Mouse (Mus musculus): ENCODE measurements at regions not wholly inside any gene's neighbourhood (a gene's known extent, or its start where the extent isn't known, plus 50 kb on each side); places are given as distances from the start of the nearest gene placed in this dataset.

GRCm38 (mm10) chr1:91678789-91679188, 122.5 kb upstream of the Twist2 start:
- DNase-seq, result no peak

- no peak for DNase-seq
Measured at GRCm38 (mm10) chr1:91685031-91685430, 116.2 kb upstream of the Twist2 start.

- no peak for DNase-seq
Measured at GRCm38 (mm10) chr1:91685789-91686188, 115.5 kb upstream of the Twist2 start.

- DNase-seq, result no peak
Measured at GRCm38 (mm10) chr1:91691601-91692000, 109.7 kb upstream of the Twist2 start.

GRCm38 (mm10) chr1:91692709-91693460, 108.4 kb upstream of the Twist2 start:
- peak; percentile 27 for DNase-seq

GRCm38 (mm10) chr1:91697053-91697452, 104.2 kb upstream of the Twist2 start:
- DNase-seq, result no peak

GRCm38 (mm10) chr1:91701475-91701874, 99.8 kb upstream of the Twist2 start:
- DNase-seq, result no peak

- no peak for DNase-seq
Measured at GRCm38 (mm10) chr1:91702021-91702420, 99.2 kb upstream of the Twist2 start.

GRCm38 (mm10) chr1:91702737-91703136, 98.5 kb upstream of the Twist2 start:
- DNase-seq, result peak; percentile 13

- no peak for DNase-seq
Measured at GRCm38 (mm10) chr1:91705451-91705850, 95.8 kb upstream of the Twist2 start.

DNA sequence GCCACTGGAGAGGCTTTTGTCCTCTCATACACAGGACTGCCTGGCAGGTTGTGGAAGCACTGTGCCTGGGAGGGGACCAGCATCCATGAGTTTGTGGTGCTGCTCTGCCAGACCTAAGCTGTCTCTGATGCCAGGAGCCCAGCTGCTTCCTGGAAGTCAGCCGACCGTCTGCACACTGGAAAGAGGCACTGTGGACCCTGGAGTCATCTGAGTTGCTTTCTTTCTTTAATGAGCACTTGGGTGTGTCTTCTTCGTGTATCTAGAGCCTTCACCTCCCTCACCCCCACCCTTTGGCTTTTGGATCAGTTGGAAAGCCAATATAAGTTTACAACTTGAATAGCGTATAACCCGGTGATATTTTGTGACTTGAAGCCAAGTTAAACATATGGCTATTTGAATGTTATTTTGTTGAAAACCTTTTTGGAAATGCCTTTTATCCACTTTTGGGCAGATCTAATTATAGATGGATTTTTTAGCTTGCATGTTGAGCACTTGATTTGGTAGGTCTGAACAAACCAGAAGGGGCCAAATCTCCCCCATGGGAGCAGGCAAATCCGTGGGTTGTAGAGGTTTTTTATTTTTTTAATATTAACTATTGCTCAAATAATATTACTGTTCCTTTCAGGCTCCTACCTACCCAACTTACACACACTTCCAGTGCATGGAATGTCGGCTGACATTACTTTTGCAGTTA, 92.6 kb upstream of the Twist2 start:
- DNase-seq, result no peak

DNA sequence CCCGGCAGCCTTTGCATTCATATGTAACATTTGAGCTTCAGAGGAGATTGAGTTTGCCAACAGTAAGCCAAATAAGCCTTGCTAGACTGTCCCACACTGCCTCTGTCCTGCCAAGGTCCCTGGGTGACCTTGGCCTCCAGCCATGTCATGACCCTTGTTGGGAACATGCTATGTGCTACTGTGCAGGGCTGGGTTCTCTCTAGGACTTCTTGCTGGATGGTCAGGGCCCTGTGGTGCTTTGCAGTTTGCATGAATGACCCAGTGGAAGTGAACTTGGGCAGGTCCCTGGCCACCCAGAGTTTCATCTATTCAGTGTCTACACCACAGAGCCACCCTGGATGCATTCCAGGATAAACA, 92.0 kb upstream of the Twist2 start:
- DNase-seq, result no peak

- DNase-seq, result no peak
Measured at GRCm38 (mm10) chr1:91713131-91713530, 88.1 kb upstream of the Twist2 start.

DNA sequence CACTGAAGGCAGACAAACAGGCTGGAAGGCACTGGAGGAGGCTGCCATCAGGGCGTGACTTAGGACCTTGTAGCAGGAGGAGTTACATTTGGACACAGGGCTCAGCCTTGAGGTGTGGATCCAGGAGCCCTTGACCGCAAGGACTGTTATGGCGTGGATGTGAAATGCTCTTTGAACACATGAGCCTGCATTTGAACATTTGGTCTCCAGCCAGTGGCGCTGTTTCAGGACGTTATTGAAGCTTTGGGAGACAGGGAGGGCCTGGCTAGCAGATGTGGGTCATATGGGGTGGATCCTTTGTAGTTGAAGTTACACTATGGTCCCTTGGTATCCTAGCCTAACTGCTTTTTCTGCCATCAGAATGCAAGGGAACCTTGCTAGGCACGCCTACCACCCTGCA, 87.0 kb upstream of the Twist2 start:
- peak; percentile 36 for DNase-seq

GRCm38 (mm10) chr1:91715341-91715740, 85.9 kb upstream of the Twist2 start:
- DNase-seq, result no peak

GRCm38 (mm10) chr1:91715791-91716190, 85.5 kb upstream of the Twist2 start:
- no peak for DNase-seq

DNA sequence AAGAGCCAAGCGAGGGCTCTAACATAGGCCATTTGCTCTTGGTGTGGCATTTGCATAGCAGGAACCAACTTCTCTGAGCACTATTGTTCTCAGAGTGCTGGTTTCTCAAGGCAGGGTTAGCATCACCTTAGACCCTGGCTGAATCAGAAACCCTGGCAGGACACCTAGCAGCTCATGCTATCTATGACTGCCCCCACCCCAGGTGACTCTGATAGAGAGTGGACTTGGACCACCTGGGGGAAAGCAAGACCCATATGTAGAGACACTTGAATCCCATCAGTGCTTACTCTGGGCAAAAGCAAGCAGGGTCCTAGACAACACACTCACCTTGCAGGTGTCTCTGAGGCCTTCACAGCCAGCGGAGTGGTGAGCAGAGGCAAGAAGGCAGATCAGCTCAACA, 84.4 kb upstream of the Twist2 start:
- DNase-seq, result no peak

DNA sequence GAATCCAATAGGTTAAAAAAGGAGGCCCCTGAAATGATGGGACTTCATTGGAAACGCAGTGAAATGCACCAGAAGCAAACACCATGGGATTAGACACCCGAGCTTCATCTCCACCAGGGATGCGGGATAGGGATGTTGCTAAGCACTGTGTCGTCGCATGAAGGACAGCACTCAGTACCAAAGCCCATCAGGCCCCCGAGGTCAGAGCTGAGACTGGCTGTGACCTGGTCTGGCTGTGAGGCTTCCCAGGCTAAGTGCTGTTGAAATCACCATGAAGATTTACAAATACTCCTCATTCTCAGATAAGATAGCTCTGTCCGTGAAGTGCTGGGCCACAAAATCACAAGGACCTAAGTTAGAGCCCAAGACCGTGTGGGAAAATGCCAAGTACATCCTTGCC, 83.3 kb upstream of the Twist2 start:
- DNase-seq, result no peak

DNA sequence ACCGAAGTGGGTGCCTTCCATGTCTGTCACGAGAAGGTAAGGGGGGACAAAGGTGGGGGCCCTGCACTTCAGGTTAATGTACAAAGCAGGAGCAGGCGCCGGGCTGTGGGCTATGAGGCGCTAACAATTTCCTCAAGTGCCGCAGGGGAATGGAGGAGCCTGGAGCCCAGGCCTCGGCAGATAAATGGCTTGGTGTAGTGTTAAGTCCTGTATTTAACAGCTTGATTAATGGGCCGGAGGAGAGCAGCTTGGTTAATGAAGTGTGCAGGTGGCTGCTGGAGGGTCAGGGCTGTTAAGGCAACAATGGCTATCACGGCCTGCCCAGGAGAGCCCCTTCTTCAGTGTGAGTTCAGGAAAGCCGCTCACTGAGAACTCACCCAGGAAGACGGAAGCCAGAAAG, 72.0 kb upstream of the Twist2 start:
- DNase-seq, result no peak

DNA sequence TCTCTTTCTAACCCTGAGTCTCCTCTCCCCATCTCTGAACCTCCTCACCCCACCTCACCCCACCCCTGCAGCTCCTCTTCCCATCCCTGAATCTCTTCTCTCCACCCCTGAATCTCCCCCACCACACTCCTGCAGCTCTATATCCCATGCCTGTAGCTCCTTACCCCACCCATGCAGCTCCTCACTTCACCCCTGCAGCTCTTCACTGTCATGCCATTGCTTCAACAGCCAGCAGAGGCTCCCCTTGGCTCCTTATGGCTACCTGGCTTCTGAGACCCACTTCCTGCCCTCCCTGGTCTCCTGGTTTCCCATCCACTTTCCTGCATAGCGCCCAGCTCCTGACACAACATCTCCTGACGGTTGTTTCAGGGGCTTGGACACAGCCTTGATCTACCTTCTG, 71.0 kb upstream of the Twist2 start:
- DNase-seq, result no peak

GRCm38 (mm10) chr1:91731703-91732102, 69.6 kb upstream of the Twist2 start:
- no peak for DNase-seq

- no peak for DNase-seq
Measured at GRCm38 (mm10) chr1:91732461-91732861, 68.8 kb upstream of the Twist2 start.

DNA sequence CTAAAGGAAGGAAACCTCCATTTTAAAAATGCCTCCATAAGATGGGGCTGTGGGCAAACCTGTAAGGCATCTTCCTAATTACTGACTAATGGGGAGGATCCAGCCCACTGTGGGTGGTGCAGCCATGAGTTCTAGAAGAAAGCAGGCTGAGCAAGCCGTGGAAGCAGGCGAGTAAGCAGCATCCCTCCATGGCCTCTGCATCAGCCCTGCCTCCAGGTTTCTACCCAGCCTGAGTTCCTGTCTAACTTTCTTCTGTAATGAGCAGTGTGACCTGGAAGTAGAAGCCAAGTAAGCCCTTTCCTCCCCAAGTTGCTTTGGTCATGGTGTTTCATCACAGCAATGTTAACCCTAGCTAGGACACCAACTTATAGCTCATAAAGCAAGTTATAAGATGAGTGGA, 66.5 kb upstream of the Twist2 start:
- no peak for DNase-seq

DNA sequence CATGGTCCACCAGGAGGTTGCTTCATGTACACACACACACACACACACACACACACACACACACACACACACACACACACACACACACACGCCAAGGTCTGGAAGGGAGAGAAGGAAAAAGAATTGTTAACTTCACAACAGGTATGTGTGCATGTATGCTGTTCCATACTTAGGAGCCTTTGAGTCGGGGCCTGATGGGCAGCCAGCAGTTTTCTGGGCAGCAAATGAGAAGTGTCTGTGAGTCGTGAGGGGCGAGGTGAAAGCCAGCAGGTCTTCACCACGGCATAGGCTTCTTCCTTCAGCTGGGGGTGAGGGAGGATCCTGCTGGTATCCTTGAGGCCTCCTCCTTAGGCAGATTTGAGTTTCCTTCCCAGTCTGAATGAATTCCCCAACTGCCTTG, 65.8 kb upstream of the Twist2 start:
- no peak for DNase-seq
